Mouse (Mus musculus): ENCODE results near the gene Olfr1174-ps. TPM values are rescaled to one million over a fixed set of nuclear protein-coding genes. Genes with fewer than 3 reads are reported as not detected.

The Olfr1174-ps gene
- not detected for polyA plus RNA-seq (2014; fragmentation: Illumina TruSeq; extraction: RNeasy Lipid Tissue Mini Kit (QIAGEN cat#74804); ENCODE audit: low read depth, low replicate concordance)

GRCm38 (mm10) chr2:88315035-88315434, at the start of gene Olfr1174-ps:
Gene Olfr1174-ps (minus strand): TSS chr2:88315135.

GRCm38 (mm10) chr2:88346392-88346791, 31.5 kb upstream of the Olfr1174-ps start, which contains the start of gene Olfr1177-ps:
Gene Olfr1177-ps (minus strand): TSS chr2:88346492.

GRCm38 (mm10) chr2:88336421-88336820, 21.5 kb upstream of the Olfr1174-ps start, which contains the start of gene Olfr1176:
Gene Olfr1176 (plus strand): TSS chr2:88336721.

GRCm38 (mm10) chr2:88327115-88327514, 12.2 kb upstream of the Olfr1174-ps start, which contains the start of gene Olfr1175-ps:
Gene Olfr1175-ps (minus strand): TSS chr2:88327215.

GRCm38 (mm10) chr2:88279775-88280174, 35.2 kb downstream of the Olfr1174-ps start, which contains the start of gene Olfr1173:
Gene Olfr1173 (minus strand): TSS chr2:88279875.

Other genes with a start within 250 kb of the Olfr1174-ps start
- gene Olfr1163, start 243.3 kb downstream of the Olfr1174-ps start, polyA plus RNA-seq (2014; fragmentation: Illumina TruSeq; extraction: RNeasy Lipid Tissue Mini Kit (QIAGEN cat#74804); ENCODE audit: low read depth, low replicate concordance), result not detected
- gene Olfr1164, start 221.2 kb downstream of the Olfr1174-ps start, polyA plus RNA-seq (2014; fragmentation: Illumina TruSeq; extraction: RNeasy Lipid Tissue Mini Kit (QIAGEN cat#74804); ENCODE audit: low read depth, low replicate concordance), result not detected
- not detected for gene Olfr1166, start 186.9 kb downstream of the Olfr1174-ps start, polyA plus RNA-seq (2014; fragmentation: Illumina TruSeq; extraction: RNeasy Lipid Tissue Mini Kit (QIAGEN cat#74804); ENCODE audit: low read depth, low replicate concordance)
- gene Olfr1167, start 159.9 kb downstream of the Olfr1174-ps start, polyA plus RNA-seq (2014; fragmentation: Illumina TruSeq; extraction: RNeasy Lipid Tissue Mini Kit (QIAGEN cat#74804); ENCODE audit: low read depth, low replicate concordance), result not detected
- gene Olfr1168, start 133.3 kb downstream of the Olfr1174-ps start, polyA plus RNA-seq (2014; fragmentation: Illumina TruSeq; extraction: RNeasy Lipid Tissue Mini Kit (QIAGEN cat#74804); ENCODE audit: low read depth, low replicate concordance), result not detected
- gene Olfr1170, start 86.8 kb downstream of the Olfr1174-ps start, polyA plus RNA-seq (2014; fragmentation: Illumina TruSeq; extraction: RNeasy Lipid Tissue Mini Kit (QIAGEN cat#74804); ENCODE audit: low read depth, low replicate concordance), result not detected
- gene Olfr1173, start 35.3 kb downstream of the Olfr1174-ps start, polyA plus RNA-seq (2014; fragmentation: Illumina TruSeq; extraction: RNeasy Lipid Tissue Mini Kit (QIAGEN cat#74804); ENCODE audit: low read depth, low replicate concordance), result not detected
- gene Olfr1175-ps, start 12.1 kb upstream of the Olfr1174-ps start, polyA plus RNA-seq (2014; fragmentation: Illumina TruSeq; extraction: RNeasy Lipid Tissue Mini Kit (QIAGEN cat#74804); ENCODE audit: low read depth, low replicate concordance), result not detected
- not detected for gene Olfr1176, start 21.6 kb upstream of the Olfr1174-ps start, polyA plus RNA-seq (2014; fragmentation: Illumina TruSeq; extraction: RNeasy Lipid Tissue Mini Kit (QIAGEN cat#74804); ENCODE audit: low read depth, low replicate concordance)
- not detected for gene Olfr1177-ps, start 31.4 kb upstream of the Olfr1174-ps start, polyA plus RNA-seq (2014; fragmentation: Illumina TruSeq; extraction: RNeasy Lipid Tissue Mini Kit (QIAGEN cat#74804); ENCODE audit: low read depth, low replicate concordance)
- not detected for gene Olfr1178, start 71.9 kb upstream of the Olfr1174-ps start, polyA plus RNA-seq (2014; fragmentation: Illumina TruSeq; extraction: RNeasy Lipid Tissue Mini Kit (QIAGEN cat#74804); ENCODE audit: low read depth, low replicate concordance)
- not detected for gene Olfr1179, start 91.3 kb upstream of the Olfr1174-ps start, polyA plus RNA-seq (2014; fragmentation: Illumina TruSeq; extraction: RNeasy Lipid Tissue Mini Kit (QIAGEN cat#74804); ENCODE audit: low read depth, low replicate concordance)
- not detected for gene Olfr1180, start 104.0 kb upstream of the Olfr1174-ps start, polyA plus RNA-seq (2014; fragmentation: Illumina TruSeq; extraction: RNeasy Lipid Tissue Mini Kit (QIAGEN cat#74804); ENCODE audit: low read depth, low replicate concordance)
- gene Olfr1181, start 111.0 kb upstream of the Olfr1174-ps start, polyA plus RNA-seq (2014; fragmentation: Illumina TruSeq; extraction: RNeasy Lipid Tissue Mini Kit (QIAGEN cat#74804); ENCODE audit: low read depth, low replicate concordance), result not detected
- not detected for gene Gm13757, start 134.0 kb upstream of the Olfr1174-ps start, polyA plus RNA-seq (2014; fragmentation: Illumina TruSeq; extraction: RNeasy Lipid Tissue Mini Kit (QIAGEN cat#74804); ENCODE audit: low read depth, low replicate concordance)
- gene Olfr1183, start 139.7 kb upstream of the Olfr1174-ps start, polyA plus RNA-seq (2014; fragmentation: Illumina TruSeq; extraction: RNeasy Lipid Tissue Mini Kit (QIAGEN cat#74804); ENCODE audit: low read depth, low replicate concordance), result not detected
- gene Olfr1184, start 168.5 kb upstream of the Olfr1174-ps start, polyA plus RNA-seq (2014; fragmentation: Illumina TruSeq; extraction: RNeasy Lipid Tissue Mini Kit (QIAGEN cat#74804); ENCODE audit: low read depth, low replicate concordance), result not detected
- gene Olfr1185-ps1, start 178.2 kb upstream of the Olfr1174-ps start, polyA plus RNA-seq (2014; fragmentation: Illumina TruSeq; extraction: RNeasy Lipid Tissue Mini Kit (QIAGEN cat#74804); ENCODE audit: low read depth, low replicate concordance), result not detected
- not detected for gene Olfr1186, start 203.4 kb upstream of the Olfr1174-ps start, polyA plus RNA-seq (2014; fragmentation: Illumina TruSeq; extraction: RNeasy Lipid Tissue Mini Kit (QIAGEN cat#74804); ENCODE audit: low read depth, low replicate concordance)
- not detected for gene Olfr1188, start 241.8 kb upstream of the Olfr1174-ps start, polyA plus RNA-seq (2014; fragmentation: Illumina TruSeq; extraction: RNeasy Lipid Tissue Mini Kit (QIAGEN cat#74804); ENCODE audit: low read depth, low replicate concordance)